Mouse (Mus musculus) MN1 (cell line): ENCODE results near the gene Mybpc3.

Experiments
- DNase-seq: peaks from one replicate; pipeline ENCODE4 v3.0.0-alpha.2; 2016; ENCODE audit warnings: low spot score

Mybpc3 gene

GRCm38 (mm10) chr2:91121011-91121410, 3.1 kb downstream of the Mybpc3 start:
- DNase-seq, result no peak

GRCm38 (mm10) chr2:91121497-91121896, 3.6 kb downstream of the Mybpc3 start:
- no peak for DNase-seq

- no peak for DNase-seq
Observed at GRCm38 (mm10) chr2:91123521-91123920, 5.6 kb downstream of the Mybpc3 start.

GRCm38 (mm10) chr2:91125101-91125500, 7.2 kb downstream of the Mybpc3 start:
- no peak for DNase-seq

GRCm38 (mm10) chr2:91128761-91129160, 10.8 kb downstream of the Mybpc3 start:
- DNase-seq, result no peak

GRCm38 (mm10) chr2:91130126-91130525, 12.2 kb downstream of the Mybpc3 start:
- no peak for DNase-seq

- DNase-seq, result no peak
Observed at GRCm38 (mm10) chr2:91131251-91131650, 13.3 kb downstream of the Mybpc3 start.

- DNase-seq, result no peak
Observed at GRCm38 (mm10) chr2:91132035-91132434, 14.1 kb downstream of the Mybpc3 start.

- no peak for DNase-seq
Observed at GRCm38 (mm10) chr2:91136513-91137412, 18.8 kb downstream of the Mybpc3 start.

- DNase-seq, result no peak
Observed at GRCm38 (mm10) chr2:91137481-91137880, 19.5 kb downstream of the Mybpc3 start.

- no peak for DNase-seq
Observed at GRCm38 (mm10) chr2:91139311-91139710, 21.4 kb downstream of the Mybpc3 start.

GRCm38 (mm10) chr2:91139764-91140163, 21.8 kb downstream of the Mybpc3 start:
- no peak for DNase-seq

- DNase-seq, result no peak
Observed at GRCm38 (mm10) chr2:91142920-91143319, 25.0 kb downstream of the Mybpc3 start.

- no peak for DNase-seq
Observed at GRCm38 (mm10) chr2:91143401-91143800, 25.5 kb downstream of the Mybpc3 start.

- DNase-seq, result no peak
Observed at GRCm38 (mm10) chr2:91148101-91148500, 30.2 kb downstream of the Mybpc3 start.

- no peak for DNase-seq
Observed at GRCm38 (mm10) chr2:91151331-91151730, 33.4 kb downstream of the Mybpc3 start.

GRCm38 (mm10) chr2:91152885-91153377, 35.0 kb downstream of the Mybpc3 start:
- DNase-seq, result no peak

- DNase-seq, result no peak
Observed at GRCm38 (mm10) chr2:91154091-91154490, 36.1 kb downstream of the Mybpc3 start.

- DNase-seq, result no peak
Observed at GRCm38 (mm10) chr2:91157002-91157752, 39.2 kb downstream of the Mybpc3 start.

GRCm38 (mm10) chr2:91160591-91160990, 42.6 kb downstream of the Mybpc3 start:
- DNase-seq, result no peak

GRCm38 (mm10) chr2:91162952-91163351, 45.0 kb downstream of the Mybpc3 start:
- no peak for DNase-seq

GRCm38 (mm10) chr2:91163532-91163931, 45.6 kb downstream of the Mybpc3 start:
- DNase-seq, result no peak

GRCm38 (mm10) chr2:91164991-91165390, 47.0 kb downstream of the Mybpc3 start:
- DNase-seq, result no peak
